Mouse (Mus musculus): ENCODE data around the gene Rad51d.

- TF ChIP-seq CTCF (conservative IDR thresholded peaks at IDR 0.05; ENCODE audit: low read length) (no peak), NANOG (IDR thresholded peaks at IDR 0.05; ENCODE audit: borderline replicate concordance, low read length) (no peak), POU5F1 (IDR thresholded peaks at IDR 0.05; ENCODE audit: borderline replicate concordance, low read length) (no peak)
Observed at GRCm38 (mm10) chr11:82933186-82933585, 42.8 kb upstream of the Rad51d start.
